Mouse (Mus musculus) olfactory bulb, adult 2 months (tissue): ENCODE results near the gene Coro7. TPM values are rescaled to one million over a fixed set of nuclear protein-coding genes. Genes with fewer than 3 reads are reported as not detected.

Source experiments
- H3K27ac ChIP-seq: fragments of 200-500 bp; 2 replicates; pipeline ENCODE4 v1.5.1; 2012; ENCODE audit warnings: low read depth, low read length; ENCODE audit not compliant: insufficient read depth
- H3K4me1 ChIP-seq: fragments of 200-500 bp; 2 replicates; pipeline ENCODE4 v1.6.1; 2012; ENCODE audit warnings: low read length; ENCODE audit not compliant: control insufficient read depth, insufficient read depth
- H3K4me3 ChIP-seq: fragments of 200-500 bp; 2 replicates; pipeline ENCODE4 v1.5.1; 2012; ENCODE audit warnings: mild to moderate bottlenecking, low read depth, low read length, moderate library complexity; ENCODE audit not compliant: insufficient read depth
- CTCF ChIP-seq: fragments of 200-500 bp; IDR thresholded peaks from 2 replicates; pipeline ENCODE4 v1.5.1; 2012; ENCODE audit warnings: low read depth, mild to moderate bottlenecking, low read length, moderate library complexity; ENCODE audit not compliant: insufficient read depth
- POLR2A ChIP-seq: fragments of 200-500 bp; IDR thresholded peaks from 2 replicates; pipeline ENCODE4 v1.6.1; 2012; ENCODE audit warnings: mild to moderate bottlenecking, low read depth, low read length, moderate library complexity; ENCODE audit not compliant: insufficient read depth
- WGBS: fragments of 180-500 bp; shearing (Covaris S2); methylation state at CpG from one replicate; pipeline ENCODE4 v1.1.7; 2018; 5-methylcytosine and 5-hydroxymethylcytosine counted together
- polyA plus RNA-seq: library from polyadenylated mRNA; stranded (reverse); fragments of >200 nt; gene quantifications from 2 replicates; pipeline ENCODE4 v1.2.4, GENCODE M21; 2012; ENCODE audit warnings: low replicate concordance; ENCODE audit not compliant: missing spikeins, insufficient read depth, insufficient read length

Gene Coro7
- polyA plus RNA-seq, 1 experiment = not detected

GRCm38 (mm10) chr16:4643670-4644419 lies 35.7 kb downstream of the Coro7 start:
- WGBS = 49% methylated on average over 11 of the region's 11 CpGs
- peaks cover 47% of the 10 kb centered on the region for H3K4me1 ChIP-seq
- no peak overlapping the region for H3K4me3 ChIP-seq
- H3K27ac ChIP-seq = no peak overlapping the region
- TF ChIP-seq POLR2A (no peak), CTCF (no peak)

GRCm38 (mm10) chr16:4642937-4643336 lies 36.6 kb downstream of the Coro7 start:
- H3K4me1 ChIP-seq = peaks cover 38% of the 10 kb centered on the region
- no peak for TF ChIP-seq POLR2A
- TF ChIP-seq CTCF = no peak
- H3K4me3 ChIP-seq = no peak overlapping the region
- H3K27ac ChIP-seq = peak overlapping the region; percentile 12; the same call in 1 of the 2 replicates
- WGBS = 86% methylated on average over 6 of the region's 6 CpGs

- no peak for TF ChIP-seq POLR2A
- no peak for TF ChIP-seq CTCF
- 61% methylated on average over 13 of the region's 13 CpGs for WGBS
- no peak overlapping the region for H3K4me3 ChIP-seq
- H3K27ac ChIP-seq = no peak overlapping the region
- H3K4me1 ChIP-seq = peaks cover 31% of the 10 kb centered on the region
Measured at GRCm38 (mm10) chr16:4642190-4642589, 37.4 kb downstream of the Coro7 start.

GRCm38 (mm10) chr16:4641119-4641838 lies 38.3 kb downstream of the Coro7 start:
- 56% methylated on average over 3 of the region's 3 CpGs for WGBS
- peaks cover 31% of the 10 kb centered on the region for H3K4me1 ChIP-seq
- H3K27ac ChIP-seq = no peak overlapping the region
- TF ChIP-seq CTCF (no peak), POLR2A (no peak)
- no peak overlapping the region for H3K4me3 ChIP-seq

GRCm38 (mm10) chr16:4640267-4641005 lies 39.1 kb downstream of the Coro7 start:
- 30% methylated on average over 17 of the region's 17 CpGs for WGBS
- H3K27ac ChIP-seq = no peak overlapping the region
- peaks cover 31% of the 10 kb centered on the region for H3K4me1 ChIP-seq
- TF ChIP-seq CTCF (no peak), POLR2A (no peak)
- peak overlapping the region; percentile 47 for H3K4me3 ChIP-seq

GRCm38 (mm10) chr16:4639831-4640237 lies 39.7 kb downstream of the Coro7 start, which contains the start of the genes Vasn and Dnaja3:
Gene Vasn, plus strand, starts transcription at chr16:4639941.
Gene Dnaja3, plus strand, starts transcription at chr16:4639989.
- H3K27ac ChIP-seq = no peak within 1 kb of the TSS
- peak within 1 kb of the TSS; percentile 47 for H3K4me3 ChIP-seq
- H3K4me1 ChIP-seq = peaks cover 31% of the 10 kb centered on the region
- WGBS = 12% methylated on average over 22 of the region's 22 CpGs
- TF ChIP-seq CTCF (no peak), POLR2A (no peak)

- H3K4me3 ChIP-seq = no peak overlapping the region
- TF ChIP-seq POLR2A = no peak
- no peak for TF ChIP-seq CTCF
- WGBS = 83% methylated on average over 3 of the region's 3 CpGs
- H3K4me1 ChIP-seq = peaks cover 29% of the 10 kb centered on the region
- no peak overlapping the region for H3K27ac ChIP-seq
Measured at GRCm38 (mm10) chr16:4638891-4639390, 40.6 kb downstream of the Coro7 start.

GRCm38 (mm10) chr16:4635760-4636159 lies 43.8 kb downstream of the Coro7 start:
- peaks cover 10% of the 10 kb centered on the region for H3K4me1 ChIP-seq
- WGBS = 58% methylated on average over 4 of the region's 4 CpGs
- no peak overlapping the region for H3K27ac ChIP-seq
- TF ChIP-seq POLR2A = no peak
- no peak for TF ChIP-seq CTCF
- no peak overlapping the region for H3K4me3 ChIP-seq
